Mouse (Mus musculus) T-helper 2 cell (primary cell): ENCODE measurements at regions not wholly inside any gene's neighbourhood (a gene's known extent, or its start where the extent isn't known, plus 50 kb on each side); places are given as distances from the start of the nearest gene placed in this dataset.

ENCODE experiments used
- in situ Hi-C: fragments of 300-600 bp; cut with MboI, MseI; formaldehyde crosslinking; loops from one replicate; pipeline ENCODE4 v1.15.1; 2025; ENCODE audit warnings: high pct_unique_total_duplicates

GRCm38 (mm10) chr14:76917139-76917929, 119.2 kb upstream of the Ccdc122 start:
- in situ Hi-C loops, result no loop called here

- in situ Hi-C loops, result no loop called here
Measured at GRCm38 (mm10) chr14:76913850-76914249, 122.7 kb upstream of the Ccdc122 start.

GRCm38 (mm10) chr14:76912301-76913001, 124.1 kb upstream of the Ccdc122 start:
- in situ Hi-C loops, result no loop called here

GRCm38 (mm10) chr14:76911271-76911670, 125.3 kb upstream of the Ccdc122 start:
- in situ Hi-C loops, result no loop called here

- in situ Hi-C loops, result no loop called here
Measured at GRCm38 (mm10) chr14:76910186-76910585, 126.4 kb upstream of the Ccdc122 start.

GRCm38 (mm10) chr14:76907941-76908340, 128.6 kb upstream of the Ccdc122 start:
- in situ Hi-C loops, result no loop called here

GRCm38 (mm10) chr14:76902962-76903757, 133.4 kb upstream of the Ccdc122 start:
- in situ Hi-C loops, result no loop called here

- in situ Hi-C loops, result no loop called here
Measured at GRCm38 (mm10) chr14:76901490-76901889, 135.1 kb upstream of the Ccdc122 start.

- in situ Hi-C loops, result no loop called here
Measured at GRCm38 (mm10) chr14:76899331-76899730, 137.2 kb upstream of the Ccdc122 start.

GRCm38 (mm10) chr14:76887708-76888107, 148.9 kb upstream of the Ccdc122 start:
- in situ Hi-C loops, result no loop called here

GRCm38 (mm10) chr14:76887201-76887600, 149.4 kb upstream of the Ccdc122 start:
- in situ Hi-C loops, result no loop called here

- in situ Hi-C loops, result no loop called here
Measured at GRCm38 (mm10) chr14:76883231-76883651, 153.3 kb upstream of the Ccdc122 start.

GRCm38 (mm10) chr14:76882711-76883171, 153.8 kb upstream of the Ccdc122 start:
- in situ Hi-C loops, result no loop called here

- in situ Hi-C loops, result no loop called here
Measured at GRCm38 (mm10) chr14:76880851-76881250, 155.7 kb upstream of the Ccdc122 start.

- in situ Hi-C loops, result no loop called here
Measured at GRCm38 (mm10) chr14:76877306-76877705, 159.3 kb upstream of the Ccdc122 start.

- in situ Hi-C loops, result no loop called here
Measured at GRCm38 (mm10) chr14:76876015-76876414, 160.6 kb upstream of the Ccdc122 start.

GRCm38 (mm10) chr14:76875266-76875900, 161.2 kb upstream of the Ccdc122 start:
- in situ Hi-C loops, result no loop called here

- in situ Hi-C loops, result loop anchor here (5.0 kb wide), 1 partner anchor 372 kb away; no protein-coding TSS in a partner anchor
Measured at GRCm38 (mm10) chr14:76874542-76875265, 161.9 kb upstream of the Ccdc122 start.

GRCm38 (mm10) chr14:76873684-76874083, 162.9 kb upstream of the Ccdc122 start:
- in situ Hi-C loops, result loop anchor here (5.0 kb wide), 1 partner anchor 371 kb away; no protein-coding TSS in a partner anchor

GRCm38 (mm10) chr14:76872976-76873375, 163.6 kb upstream of the Ccdc122 start:
- in situ Hi-C loops, result loop anchor here (5.0 kb wide), 1 partner anchor 371 kb away; no protein-coding TSS in a partner anchor
